Mouse (Mus musculus) left cerebral cortex, postnatal 25 days (tissue): ENCODE measurements around the gene Wfdc12. TPM values are rescaled to one million over a fixed set of nuclear protein-coding genes. Genes with fewer than 3 reads are reported as not detected.
A peak's percentile ranks its signal among the peaks of the same experiment; 100 is the strongest.
"Not testable (repeated sequence)": the region's sequence is repeated elsewhere in the genome, so short reads cannot be mapped to it uniquely, and the experiment has no call there.

ENCODE experiments used
- DNase-seq, 2 experiments: peaks; one replicate each; pipeline ENCODE4 v3.0.0; 2022; ENCODE audit warnings: low spot score in 2 of 2, mixed read lengths in 1 of 2
- intact Hi-C: fragments of 180-260 bp; cut with DNase I; formaldehyde crosslinking; loops from one replicate; pipeline ENCODE4 v1.15.1; 2025
- total RNA-seq, 2 experiments: library from RNA; stranded (reverse); gene quantifications; 2 replicates each; pipeline ENCODE4 v1.2.3; 2021

Wfdc12 gene
- not detected for total RNA-seq

- no peak for DNase-seq
- intact Hi-C loops: no loop called here
Observed at GRCm38 (mm10) chr2:164190576-164190975, at the start of gene Wfdc12. Gene Wfdc12, minus strand, starts transcription at chr2:164190608.

DNA sequence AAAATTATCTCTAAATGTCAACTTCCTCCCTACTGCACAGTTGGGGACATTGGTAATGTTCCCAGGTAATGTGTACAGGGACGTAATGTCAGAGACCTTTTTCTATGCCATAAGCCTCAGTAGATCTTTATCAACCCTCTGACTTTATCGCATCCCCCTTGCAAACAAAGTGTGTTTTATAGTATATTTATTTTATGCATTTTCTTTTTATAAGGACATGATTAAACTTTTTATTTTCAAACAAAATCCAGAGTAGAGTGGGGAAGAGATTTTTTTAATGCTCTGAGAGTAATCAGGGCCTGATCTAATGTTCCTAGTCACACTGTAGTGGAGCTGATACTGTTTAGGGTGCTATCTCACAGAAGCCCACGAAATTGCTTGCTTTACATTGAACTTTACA, 48.0 kb upstream of the Wfdc12 start, which contains the start of gene Svs2:
Svs2 (minus strand) TSS at position 101 of the 400 bp plus-strand sequence.
- intact Hi-C loops: no loop called here

DNA sequence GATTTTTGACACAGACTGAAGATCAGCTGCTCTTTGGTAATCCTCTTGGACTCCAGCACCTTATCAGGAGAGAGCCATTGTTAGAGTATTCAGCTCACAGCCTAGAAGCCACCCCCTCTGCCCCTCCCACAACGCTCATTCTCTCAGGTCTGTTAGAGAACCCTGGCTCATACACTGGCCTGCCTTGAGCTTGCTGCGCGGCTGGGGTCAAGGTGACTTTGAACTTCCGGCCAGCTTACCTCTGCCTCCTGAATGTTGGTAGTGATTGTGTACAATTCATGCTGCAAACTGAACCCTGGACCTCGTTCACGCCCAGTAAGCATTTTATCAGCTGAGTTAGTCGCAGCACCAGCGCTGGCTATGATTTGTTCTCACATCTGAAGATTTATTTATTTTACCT, 42.3 kb upstream of the Wfdc12 start:
- no peak for DNase-seq
- intact Hi-C loops: no loop called here

More for the DNA sequence above, 48.0 kb upstream of the Wfdc12 start, which contains the start of gene Svs2:
- DNase-seq: no peak

DNA sequence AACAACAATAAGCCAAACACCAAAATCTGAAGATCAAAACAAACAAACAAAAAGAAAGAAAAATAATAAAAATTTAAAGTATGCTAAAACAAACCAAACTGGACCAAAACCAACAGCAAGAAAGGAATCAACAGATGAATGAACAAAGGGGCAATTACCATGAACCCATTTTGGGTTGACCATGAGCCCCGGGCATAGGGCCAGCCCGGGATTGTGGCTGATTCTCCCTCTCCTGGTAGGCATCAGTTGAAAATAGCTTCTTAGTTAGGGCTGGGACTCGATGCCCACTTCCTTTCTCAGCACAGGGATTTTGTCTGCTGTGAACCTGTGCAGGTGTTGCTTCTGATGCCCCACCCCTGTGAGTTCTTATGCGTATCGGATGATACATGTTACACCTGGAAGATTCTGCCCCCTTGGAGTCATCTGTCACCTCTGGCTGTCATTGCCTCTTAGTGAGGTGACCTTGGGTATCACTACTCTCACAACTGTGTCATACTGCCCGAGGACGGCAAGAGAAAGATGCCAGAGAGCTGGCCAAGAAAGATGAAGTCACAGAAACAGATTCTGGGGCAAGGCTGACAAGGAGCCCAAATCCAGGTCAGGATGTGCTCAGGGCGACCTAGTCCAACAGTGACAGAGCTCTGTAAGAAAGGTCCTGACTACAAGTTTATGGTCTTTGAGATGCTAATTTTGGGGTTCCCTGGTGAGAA, 38.1 kb upstream of the Wfdc12 start:
- intact Hi-C loops: no loop called here

GRCm38 (mm10) chr2:164221522-164221921, 31.1 kb upstream of the Wfdc12 start, which contains the start of gene Wfdc15b:
Gene Wfdc15b, minus strand, starts transcription at chr2:164221660.
- no peak for DNase-seq

More for the DNA sequence above, 38.1 kb upstream of the Wfdc12 start:
- DNase-seq: no peak

DNA sequence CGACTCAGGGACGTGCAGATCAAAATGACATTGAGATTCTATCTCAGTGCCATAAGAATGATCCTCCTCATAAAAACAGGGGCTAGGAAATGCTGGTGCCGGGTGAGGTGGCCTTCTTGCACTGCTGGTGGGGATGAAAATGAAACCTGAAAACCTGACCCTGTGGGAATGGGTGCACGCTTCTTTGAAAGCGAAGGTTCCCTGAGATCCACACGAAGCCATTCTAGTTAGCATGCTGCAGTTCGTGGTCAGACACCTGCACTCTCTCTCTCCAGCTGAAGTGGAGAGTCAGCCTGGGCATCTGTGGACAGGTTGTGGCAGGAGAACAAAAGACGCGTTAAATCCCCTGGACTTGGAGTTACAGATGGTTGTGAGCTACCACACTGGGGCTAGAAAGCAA, 28.9 kb upstream of the Wfdc12 start:
- intact Hi-C loops: no loop called here
- no peak for DNase-seq

More at GRCm38 (mm10) chr2:164221522-164221921, 31.1 kb upstream of the Wfdc12 start, which contains the start of gene Wfdc15b:
- intact Hi-C loops: no loop called here

- intact Hi-C loops: loop anchor here (1.0 to 2.0 kb wide), 2 partner anchors 37 to 76 kb away; no protein-coding TSS in a partner anchor
- DNase-seq: peak in 1 of 2 experiments; percentile 75
Observed at GRCm38 (mm10) chr2:164212711-164213110, 22.3 kb upstream of the Wfdc12 start.

DNA sequence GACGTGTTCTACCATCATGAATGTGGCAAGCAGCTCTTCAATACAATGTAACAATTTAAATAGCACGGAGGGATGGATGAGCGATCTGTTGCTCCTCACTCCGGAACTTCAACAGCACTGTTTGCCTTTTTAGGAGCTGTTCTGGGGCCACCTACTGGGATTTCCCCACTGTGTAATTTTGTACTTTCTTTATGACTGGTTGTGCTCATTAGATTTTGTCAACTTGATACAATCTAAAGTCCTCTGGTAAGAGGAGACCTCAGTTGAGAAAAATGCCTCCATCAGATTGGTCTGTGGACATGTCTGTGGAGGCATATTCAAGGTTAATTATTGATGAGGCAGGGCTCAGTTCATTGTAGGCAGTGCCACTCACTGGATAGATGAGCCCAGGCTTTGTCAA, 20.5 kb upstream of the Wfdc12 start:
- intact Hi-C loops: no loop called here
- DNase-seq: no peak

DNA sequence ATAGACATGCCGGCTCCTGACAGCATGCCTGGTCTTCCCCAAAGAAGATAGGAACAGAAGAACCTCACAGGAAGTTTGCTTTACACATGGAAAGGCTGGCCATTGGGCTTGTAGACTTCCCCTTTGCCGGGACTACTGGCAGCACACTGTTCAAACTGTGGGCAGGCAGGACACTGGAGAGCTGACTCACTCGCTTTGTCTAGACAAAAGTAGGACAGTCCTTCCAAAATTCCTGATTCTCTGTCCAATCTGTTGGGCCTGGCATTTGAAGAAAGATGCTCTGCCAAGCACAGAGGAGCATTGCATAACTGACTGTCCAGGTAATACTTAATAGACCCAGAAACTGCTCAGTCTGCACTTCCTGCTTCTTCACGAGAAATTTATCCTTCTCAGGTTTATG, 16.3 kb upstream of the Wfdc12 start:
- intact Hi-C loops: no loop called here

GRCm38 (mm10) chr2:164206011-164206410, 15.6 kb upstream of the Wfdc12 start:
- DNase-seq, intact Hi-C loops: not testable (repeated sequence)

More for the DNA sequence above, 16.3 kb upstream of the Wfdc12 start:
- DNase-seq: peak in 1 of 2 experiments; percentile 77

- DNase-seq: no peak
- intact Hi-C loops: no loop called here
Observed at GRCm38 (mm10) chr2:164199626-164200327, 9.4 kb upstream of the Wfdc12 start, which contains the start of gene Wfdc15a. Gene Wfdc15a, minus strand, starts transcription at chr2:164200130.

- intact Hi-C loops: no loop called here
- DNase-seq: no peak
Observed at GRCm38 (mm10) chr2:164196700-164196990, 6.2 kb upstream of the Wfdc12 start.

- no peak for DNase-seq
- intact Hi-C loops: no loop called here
Observed at GRCm38 (mm10) chr2:164195971-164196699, 5.7 kb upstream of the Wfdc12 start.

GRCm38 (mm10) chr2:164194959-164195630, 4.7 kb upstream of the Wfdc12 start:
- intact Hi-C loops: no loop called here

GRCm38 (mm10) chr2:164192279-164192678, 1.9 kb upstream of the Wfdc12 start:
- DNase-seq: no peak
- intact Hi-C loops: no loop called here

More at GRCm38 (mm10) chr2:164194959-164195630, 4.7 kb upstream of the Wfdc12 start:
- DNase-seq: no peak

- intact Hi-C loops: no loop called here
- no peak for DNase-seq
Observed at GRCm38 (mm10) chr2:164188722-164189121, 1.7 kb downstream of the Wfdc12 start.

GRCm38 (mm10) chr2:164184145-164184719, 6.2 kb downstream of the Wfdc12 start:
- intact Hi-C loops: no loop called here
- no peak for DNase-seq

- intact Hi-C loops: no loop called here
- no peak for DNase-seq
Observed at GRCm38 (mm10) chr2:164183340-164183739, 7.1 kb downstream of the Wfdc12 start.

DNA sequence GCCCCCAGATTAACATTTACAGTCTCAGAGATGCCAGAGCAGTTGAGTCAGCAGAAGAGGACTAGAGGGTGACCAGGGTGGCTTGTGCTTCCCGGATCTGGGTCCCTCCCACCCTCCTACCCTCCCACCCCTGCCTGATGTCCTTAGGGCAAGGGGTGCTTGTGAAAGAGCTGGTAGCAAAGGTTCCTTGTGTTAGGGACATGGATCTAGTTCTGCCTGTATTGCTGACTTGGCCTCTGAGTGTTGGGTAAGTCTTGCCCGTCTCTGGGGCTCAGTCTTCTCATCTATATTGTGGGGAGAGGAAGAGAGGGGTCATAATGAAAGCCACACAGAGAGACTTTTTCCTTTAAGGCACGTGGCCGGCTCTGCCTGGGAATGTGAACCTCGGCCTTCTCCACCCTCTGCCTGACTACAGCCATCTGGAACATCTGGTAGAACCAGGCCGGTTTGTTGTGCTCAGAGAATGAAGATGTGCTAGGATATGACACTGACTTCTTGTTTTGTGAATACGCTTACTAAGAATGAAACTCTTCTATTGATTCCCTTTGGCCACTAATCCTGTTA, 7.6 kb downstream of the Wfdc12 start, which contains the start of gene Wfdc5:
Wfdc5 (minus strand) TSS at position 51 of the 564 bp plus-strand sequence.
- no peak for DNase-seq

More for the DNA sequence above, 7.6 kb downstream of the Wfdc12 start, which contains the start of gene Wfdc5:
- intact Hi-C loops: no loop called here
